Mouse (Mus musculus): ENCODE results near the gene Ssbp3.

Ssbp3 gene

GRCm38 (mm10) chr4:107011325-107012004 is 101.0 kb downstream of the Ssbp3 start:
- DNase-seq (ENCODE audit: low spot score), result no peak

DNA sequence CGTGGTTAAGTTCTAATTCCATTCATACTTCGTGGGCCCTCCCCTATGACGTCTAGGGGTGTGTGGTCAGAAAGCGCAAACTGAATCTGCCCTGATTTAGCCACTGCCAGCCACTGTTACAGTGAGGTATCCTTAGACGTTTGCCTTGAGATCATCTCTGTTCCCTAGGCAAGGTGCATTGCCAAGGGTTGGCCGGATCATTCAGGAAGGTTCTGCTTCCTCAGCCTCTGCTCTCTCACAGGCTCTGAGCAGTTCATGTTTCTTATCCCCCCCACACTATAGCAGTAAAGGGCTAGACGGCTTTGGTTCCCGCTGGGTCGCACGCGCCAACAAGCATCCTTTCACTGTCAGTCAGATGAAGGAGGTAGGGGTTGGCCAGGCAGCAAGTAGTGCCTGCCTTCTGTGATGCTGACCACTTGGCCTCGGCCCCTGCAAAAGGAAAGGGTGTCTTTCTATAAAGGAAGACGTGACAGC is 101.5 kb downstream of the Ssbp3 start:
- no peak for DNase-seq (ENCODE audit: low spot score)

DNA sequence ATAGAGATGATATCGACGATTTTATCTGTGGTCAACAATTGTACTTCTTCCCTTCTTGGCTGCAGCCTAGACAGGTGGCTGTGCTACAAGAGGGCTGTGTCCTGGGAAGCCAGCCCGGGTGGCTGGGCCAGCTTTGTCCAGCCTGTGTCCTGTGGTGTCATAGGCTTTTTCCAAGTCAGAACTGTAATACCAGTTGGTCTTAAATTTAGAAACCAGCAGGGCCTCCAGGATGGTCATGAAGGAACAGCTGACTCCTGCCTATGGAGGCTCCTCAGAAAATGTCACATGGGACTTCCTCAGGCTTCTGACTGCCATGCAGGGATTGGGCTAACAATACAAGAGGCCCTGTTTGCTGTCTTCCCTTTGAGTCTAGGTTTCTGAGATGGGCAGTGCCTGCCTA is 102.1 kb downstream of the Ssbp3 start:
- no peak for DNase-seq (ENCODE audit: low spot score)

DNA sequence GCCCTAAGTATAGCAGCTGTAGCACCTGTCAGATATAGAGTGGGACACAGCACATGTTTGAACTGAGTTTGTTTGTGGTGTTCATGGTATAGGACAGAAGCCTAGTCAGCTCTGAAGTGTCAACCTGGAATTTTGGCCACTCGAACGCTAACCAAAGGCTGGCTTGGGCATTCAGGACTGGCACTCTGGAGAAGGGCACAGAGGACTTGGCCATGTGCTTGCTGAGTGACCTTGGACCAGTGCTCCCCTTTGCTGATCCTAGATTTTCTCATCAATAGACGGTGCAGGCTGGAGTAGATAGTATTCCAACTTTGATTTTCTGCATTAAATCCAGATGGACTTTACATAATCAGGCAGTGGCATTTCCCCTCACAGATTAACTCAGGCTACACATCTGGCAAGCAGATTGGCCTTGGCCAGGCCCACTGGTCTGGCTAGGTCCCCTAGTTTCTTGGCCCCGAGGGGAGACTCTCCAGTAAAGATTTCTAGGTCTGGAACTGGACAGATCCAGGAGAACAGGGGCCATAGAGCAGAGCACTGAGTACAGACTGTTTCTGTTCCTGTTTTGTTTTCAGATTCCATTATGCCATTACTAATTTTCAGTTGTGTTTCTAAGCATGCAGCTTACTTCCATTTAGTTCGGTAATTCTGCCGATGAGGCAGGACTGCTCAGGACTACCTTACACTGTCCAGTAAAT is 102.8 kb downstream of the Ssbp3 start:
- no peak for DNase-seq (ENCODE audit: low spot score)

- DNase-seq (ENCODE audit: low spot score), result no peak
Measured at GRCm38 (mm10) chr4:107013817-107014260, 103.3 kb downstream of the Ssbp3 start.

DNA sequence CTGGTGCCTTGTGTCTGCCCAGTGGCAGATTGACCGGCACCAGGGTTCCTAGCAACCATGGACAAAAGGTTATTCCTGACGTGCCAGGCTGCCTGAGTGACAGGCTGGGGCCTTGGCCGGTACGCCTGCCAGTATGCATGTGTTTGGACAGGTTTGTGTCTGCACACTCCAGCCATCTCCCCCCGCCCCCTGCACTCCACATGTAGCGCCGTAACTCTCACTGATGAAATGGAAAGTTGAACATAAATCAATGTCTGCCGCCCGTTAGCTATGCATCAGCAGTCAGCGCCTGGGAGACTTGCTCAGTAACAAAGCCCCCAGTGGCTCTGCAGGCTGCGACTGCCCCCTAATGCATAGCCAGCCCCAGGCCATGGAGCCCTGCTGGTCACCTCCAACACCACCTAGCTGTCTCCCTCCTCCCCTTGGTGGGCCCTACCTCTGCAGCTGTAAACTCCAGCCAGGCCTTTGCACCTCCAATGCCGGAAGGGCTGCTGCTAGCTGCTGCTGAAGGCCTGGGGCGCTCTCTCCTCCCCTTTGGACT is 105.5 kb downstream of the Ssbp3 start:
- DNase-seq (ENCODE audit: low spot score), result no peak

GRCm38 (mm10) chr4:107017257-107017656 is 106.8 kb downstream of the Ssbp3 start:
- DNase-seq (ENCODE audit: low spot score), result no peak

DNA sequence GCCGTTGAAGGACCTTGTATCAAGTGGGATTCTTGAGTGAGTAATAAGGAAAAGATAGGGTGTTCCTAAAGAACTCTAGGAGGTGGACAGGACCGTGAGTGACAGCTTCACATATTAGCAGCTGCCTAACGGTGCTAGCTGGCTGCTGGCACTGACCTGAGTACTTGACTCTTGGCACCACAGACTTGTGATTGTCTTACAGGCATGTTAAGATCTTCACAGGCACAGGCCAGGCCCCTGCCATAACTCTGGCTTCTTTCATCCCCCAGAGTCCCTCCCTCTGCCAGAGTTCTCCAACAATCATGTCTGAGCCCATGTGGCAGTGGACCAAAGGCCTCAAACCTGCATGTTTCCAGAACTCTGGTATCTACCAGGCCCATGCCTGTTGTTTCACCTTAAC is 108.0 kb downstream of the Ssbp3 start:
- no peak for DNase-seq (ENCODE audit: low spot score)

DNA sequence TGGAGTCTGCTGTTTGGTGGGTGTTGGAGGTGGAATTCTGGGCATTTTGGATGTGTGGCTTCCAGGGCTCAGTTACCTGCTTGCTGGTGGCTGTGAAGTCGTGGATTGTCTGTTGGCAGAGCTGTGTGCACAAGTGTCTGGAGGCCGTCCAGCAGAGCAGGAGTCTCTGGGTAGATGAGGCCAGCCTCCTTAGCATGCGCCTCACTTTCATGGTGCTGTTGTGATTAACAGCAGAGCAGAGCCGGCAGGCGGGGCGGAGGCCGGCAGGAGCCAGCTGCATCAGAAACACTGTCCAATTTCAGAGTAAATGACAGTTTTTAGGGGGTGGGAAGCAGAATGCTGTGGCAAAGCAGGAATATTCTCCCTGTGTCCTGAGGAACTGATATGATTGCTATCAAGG is 108.5 kb downstream of the Ssbp3 start:
- DNase-seq (ENCODE audit: low spot score), result no peak

GRCm38 (mm10) chr4:107020287-107021000 is 109.9 kb downstream of the Ssbp3 start:
- DNase-seq (ENCODE audit: low spot score), result no peak

- no peak for DNase-seq (ENCODE audit: low spot score)
Measured at GRCm38 (mm10) chr4:107021464-107021863, 111.0 kb downstream of the Ssbp3 start.

GRCm38 (mm10) chr4:107024899-107025298 is 114.4 kb downstream of the Ssbp3 start:
- no peak for DNase-seq (ENCODE audit: low spot score)

DNA sequence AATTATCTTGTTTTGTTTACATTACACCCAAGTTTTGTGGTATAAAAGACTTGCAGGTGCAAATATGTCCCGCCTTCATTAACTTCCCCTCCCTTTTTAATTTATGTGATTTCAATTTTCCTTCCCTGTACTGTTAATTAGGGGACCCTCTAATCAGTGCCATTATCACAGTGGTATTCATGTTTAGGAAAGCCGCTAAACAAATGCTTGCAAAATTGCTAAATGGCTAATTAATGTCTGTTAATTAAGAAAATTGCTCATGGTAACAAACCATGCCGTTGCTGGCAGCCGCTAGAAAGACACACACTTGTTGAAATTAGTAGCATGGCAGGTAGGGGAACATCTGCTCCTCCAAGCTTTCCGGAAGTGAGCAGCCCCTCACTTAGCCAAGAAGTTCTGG is 114.9 kb downstream of the Ssbp3 start:
- DNase-seq (ENCODE audit: low spot score), result no peak

DNA sequence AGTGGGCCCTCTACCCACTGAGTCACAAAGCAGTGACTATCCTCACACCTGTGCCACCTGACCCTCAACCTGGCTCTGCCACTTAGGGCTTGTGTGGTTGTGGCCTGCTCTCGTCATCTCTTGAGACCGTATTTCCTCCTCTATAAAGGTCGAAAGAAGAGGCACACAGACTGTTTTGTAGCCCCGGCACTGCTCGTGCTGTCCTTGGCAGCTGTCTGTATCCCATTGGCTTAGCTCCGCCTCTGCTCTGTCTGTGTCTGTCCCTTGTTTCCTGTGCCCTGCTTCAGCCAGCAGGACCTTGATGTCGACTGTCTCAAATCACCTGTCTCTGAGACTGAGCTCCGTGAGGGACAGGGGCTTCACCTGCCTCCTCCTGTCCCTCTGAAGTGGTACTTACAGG is 116.0 kb downstream of the Ssbp3 start:
- DNase-seq (ENCODE audit: low spot score), result no peak

GRCm38 (mm10) chr4:107035689-107036088 is 125.2 kb downstream of the Ssbp3 start:
- no peak for DNase-seq (ENCODE audit: low spot score)

- no peak for DNase-seq (ENCODE audit: low spot score)
Measured at GRCm38 (mm10) chr4:107036985-107037384, 126.5 kb downstream of the Ssbp3 start.

DNA sequence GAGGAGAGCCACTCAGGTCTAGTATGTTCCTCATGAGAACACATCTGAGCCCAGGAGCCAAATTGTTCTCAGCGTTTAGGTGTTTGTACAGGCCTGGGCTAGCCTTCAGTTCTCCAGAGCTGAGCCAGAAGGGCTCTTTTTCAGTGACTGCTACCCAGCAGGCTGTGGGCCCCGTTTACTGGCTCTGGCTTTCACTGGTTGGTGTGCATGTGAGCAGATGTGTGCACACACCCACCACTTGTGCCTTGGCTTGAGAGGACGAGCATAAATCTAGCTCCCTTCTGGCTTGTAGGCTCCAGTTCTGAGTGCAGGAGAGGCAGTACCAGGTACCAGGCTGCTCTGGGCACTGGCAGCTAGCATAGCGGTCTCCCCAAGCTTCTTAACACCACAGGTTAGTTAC is 127.8 kb downstream of the Ssbp3 start:
- DNase-seq (ENCODE audit: low spot score), result no peak

DNA sequence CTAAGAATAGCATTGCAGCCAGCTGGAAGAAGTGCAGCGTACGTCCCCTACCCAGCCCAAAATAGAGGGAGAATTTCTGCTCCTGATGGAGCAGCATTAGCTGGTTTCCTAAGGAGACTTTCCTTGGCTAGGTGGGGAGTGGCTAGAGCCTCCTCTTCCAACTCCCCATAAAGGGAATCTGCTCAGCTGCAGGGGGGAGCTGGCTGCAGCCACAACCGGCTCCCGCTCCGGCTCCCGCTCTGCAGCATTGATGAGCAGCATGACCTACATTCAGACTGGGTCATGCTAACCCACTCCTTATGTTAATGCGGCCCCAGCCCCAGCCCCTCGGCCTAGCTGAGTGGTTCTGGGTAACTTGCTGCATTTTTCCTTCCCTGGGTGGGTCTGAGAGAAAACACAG is 128.8 kb downstream of the Ssbp3 start:
- DNase-seq (ENCODE audit: low spot score), result no peak

DNA sequence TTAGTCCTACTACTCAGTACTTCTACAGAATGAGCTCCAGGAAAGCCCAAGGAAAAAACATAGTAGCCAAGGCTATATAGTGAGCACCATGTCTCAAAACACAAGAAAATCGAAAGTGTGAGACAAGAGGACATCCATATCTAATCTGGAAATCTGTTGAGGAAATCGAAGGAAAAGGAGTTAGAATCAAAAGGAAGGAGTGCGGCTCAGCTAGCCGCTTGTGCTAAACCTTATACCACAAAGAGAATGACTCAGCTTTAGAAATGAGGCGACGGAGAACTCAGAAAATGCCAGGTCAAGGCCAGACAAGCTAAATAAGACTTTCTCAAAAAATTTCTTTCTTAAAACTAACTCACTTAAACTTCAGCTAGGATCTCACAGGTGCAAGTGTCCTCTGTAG is 131.8 kb downstream of the Ssbp3 start:
- DNase-seq (ENCODE audit: low spot score), result no peak

GRCm38 (mm10) chr4:107045188-107045587 is 134.7 kb downstream of the Ssbp3 start:
- DNase-seq (ENCODE audit: low spot score), result no peak

- no peak for DNase-seq (ENCODE audit: low spot score)
Measured at GRCm38 (mm10) chr4:107047806-107048205, 137.3 kb downstream of the Ssbp3 start.

GRCm38 (mm10) chr4:107048568-107049162 is 138.2 kb downstream of the Ssbp3 start:
- DNase-seq (ENCODE audit: low spot score), result peak; percentile 15
